Mouse (Mus musculus) forebrain, embryonic 14.5 days (tissue): ENCODE results near the gene Vasp. TPM values are rescaled to one million over a fixed set of nuclear protein-coding genes. Genes with fewer than 3 reads are reported as not detected.

Experiments
- ATAC-seq: fragments of 200-750 bp; cut with Nextera tagmentation; 2 replicates; pipeline ENCODE4 v1.8.0; 2017; ENCODE audit warnings: mild to moderate bottlenecking, moderate library complexity
- DNase-seq: peaks from one replicate; pipeline ENCODE4 v3.0.0-alpha.2; 2015; ENCODE audit warnings: low spot score
- H3K27ac ChIP-seq: fragments of 300-500 bp; sonication (generic); 2 replicates; pipeline ENCODE4 v1.5.1; 2014; ENCODE audit warnings: low read depth, mild to moderate bottlenecking, control low read depth, low read length, moderate library complexity
- H3K27me3 ChIP-seq: fragments of 300-500 bp; sonication (generic); replicated peaks from 2 replicates; pipeline ENCODE4 v1.6.1; 2014; ENCODE audit warnings: low read length, control low read depth, mixed read lengths; ENCODE audit not compliant: control insufficient read depth, insufficient read depth
- H3K36me3 ChIP-seq: fragments of 300-500 bp; sonication (generic); 2 replicates; pipeline ENCODE4 v1.6.1; 2014; ENCODE audit warnings: low read length, control low read depth; ENCODE audit not compliant: control insufficient read depth, insufficient read depth
- H3K4me1 ChIP-seq: fragments of 300-500 bp; sonication (generic); 2 replicates; pipeline ENCODE4 v1.6.1; 2014; ENCODE audit warnings: antibody characterized with exemption, low read length, control low read depth; ENCODE audit not compliant: control insufficient read depth, insufficient read depth
- H3K4me2 ChIP-seq: fragments of 300-500 bp; sonication (generic); 2 replicates; pipeline ENCODE4 v1.6.1; 2014; ENCODE audit warnings: mild to moderate bottlenecking, control low read depth, low read length
- H3K4me3 ChIP-seq: fragments of 300-500 bp; sonication (generic); 2 replicates; pipeline ENCODE4 v1.5.1; 2014; ENCODE audit warnings: low read depth, low read length, control low read depth
- H3K9ac ChIP-seq: fragments of 300-500 bp; sonication (generic); 2 replicates; pipeline ENCODE4 v1.6.1; 2014; ENCODE audit warnings: mild to moderate bottlenecking, low read length, control low read depth, moderate library complexity
- H3K9me3 ChIP-seq: fragments of 300-500 bp; sonication (generic); replicated peaks from 2 replicates; pipeline ENCODE4 v1.6.1; 2016; ENCODE audit warnings: low read length, control low read depth, mixed read lengths; ENCODE audit not compliant: control insufficient read depth
- WGBS: fragments of 180-500 bp; shearing (Covaris S2); extraction: QIAGEN DNeasy Blood & Tissue Kit; methylation state at CpG from one replicate; pipeline ENCODE4 v1.1.7; 2014; 5-methylcytosine and 5-hydroxymethylcytosine counted together
- polyA plus RNA-seq: library from polyadenylated mRNA; unstranded; fragments of >200 nt; fragmentation: Nextera tagmentation; extraction: Ambion mirVana; gene quantifications from 2 replicates; pipeline ENCODE4 v1.2.1, GENCODE M21; 2014

The Vasp gene
- polyA plus RNA-seq, 1 experiment from 2014 or later: 27.1 TPM

DNA sequence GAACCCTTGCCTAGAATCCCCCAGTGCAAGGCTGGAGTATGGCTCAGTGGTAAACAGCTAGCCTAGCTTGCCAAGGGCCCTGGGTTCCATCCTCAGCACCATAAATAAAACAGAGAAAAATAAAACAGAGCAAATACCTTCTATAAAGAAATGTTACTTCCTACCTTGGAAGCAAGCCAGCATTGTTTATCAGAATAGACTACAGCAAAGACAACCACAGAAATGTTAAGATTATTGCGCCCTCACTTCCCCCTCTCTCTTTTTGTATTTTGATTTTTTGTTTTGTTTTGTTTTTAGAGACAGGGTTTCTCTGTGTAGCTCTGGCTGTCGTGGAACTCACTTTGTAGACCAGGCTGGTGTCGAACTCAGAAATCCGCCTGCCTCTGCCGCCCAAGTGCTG, 26.2 kb upstream of the Vasp start:
- ATAC-seq (no peak), DNase-seq (no peak)
- no peak overlapping the region for H3K9ac ChIP-seq
- peaks cover 6% of the 10 kb centered on the region; the same call in 1 of the 2 replicates for H3K27me3 ChIP-seq
- H3K27ac ChIP-seq: no peak overlapping the region
- no peaks in the 10 kb centered on the region; the same call in 1 of the 2 replicates for H3K4me1 ChIP-seq
- H3K36me3 ChIP-seq: peaks cover 16% of the 10 kb centered on the region
- 89% methylated on average over 5 of the region's 5 CpGs for WGBS
- no peak overlapping the region for H3K4me3 ChIP-seq
- H3K4me2 ChIP-seq: no peak overlapping the region
- no peaks in the 10 kb centered on the region for H3K9me3 ChIP-seq

GRCm38 (mm10) chr7:19297034-19297433, 25.4 kb upstream of the Vasp start:
- no peak overlapping the region for H3K4me3 ChIP-seq
- peaks cover 20% of the 10 kb centered on the region for H3K36me3 ChIP-seq
- DNase-seq (no peak), ATAC-seq (no peak)
- no peak overlapping the region for H3K4me2 ChIP-seq
- no peaks in the 10 kb centered on the region for H3K27me3 ChIP-seq
- no peak overlapping the region for H3K9ac ChIP-seq
- H3K4me1 ChIP-seq: no peaks in the 10 kb centered on the region; the same call in 1 of the 2 replicates
- no peak overlapping the region for H3K27ac ChIP-seq
- no peaks in the 10 kb centered on the region for H3K9me3 ChIP-seq
- 88% methylated on average over 6 of the region's 6 CpGs for WGBS

GRCm38 (mm10) chr7:19295503-19296185, 24.0 kb upstream of the Vasp start:
- H3K36me3 ChIP-seq: peaks cover 22% of the 10 kb centered on the region
- H3K27ac ChIP-seq: no peak overlapping the region
- peak; percentile 96 for DNase-seq
- H3K9me3 ChIP-seq: no peaks in the 10 kb centered on the region
- peak overlapping the region; percentile 13; the same call in 1 of the 2 replicates for H3K9ac ChIP-seq
- no peak overlapping the region for H3K4me3 ChIP-seq
- H3K27me3 ChIP-seq: no peaks in the 10 kb centered on the region
- H3K4me2 ChIP-seq: peak overlapping the region; percentile 39
- ATAC-seq: peak; percentile 80
- peaks cover 9% of the 10 kb centered on the region for H3K4me1 ChIP-seq
- WGBS: 18% methylated on average over 22 of the region's 22 CpGs

DNA sequence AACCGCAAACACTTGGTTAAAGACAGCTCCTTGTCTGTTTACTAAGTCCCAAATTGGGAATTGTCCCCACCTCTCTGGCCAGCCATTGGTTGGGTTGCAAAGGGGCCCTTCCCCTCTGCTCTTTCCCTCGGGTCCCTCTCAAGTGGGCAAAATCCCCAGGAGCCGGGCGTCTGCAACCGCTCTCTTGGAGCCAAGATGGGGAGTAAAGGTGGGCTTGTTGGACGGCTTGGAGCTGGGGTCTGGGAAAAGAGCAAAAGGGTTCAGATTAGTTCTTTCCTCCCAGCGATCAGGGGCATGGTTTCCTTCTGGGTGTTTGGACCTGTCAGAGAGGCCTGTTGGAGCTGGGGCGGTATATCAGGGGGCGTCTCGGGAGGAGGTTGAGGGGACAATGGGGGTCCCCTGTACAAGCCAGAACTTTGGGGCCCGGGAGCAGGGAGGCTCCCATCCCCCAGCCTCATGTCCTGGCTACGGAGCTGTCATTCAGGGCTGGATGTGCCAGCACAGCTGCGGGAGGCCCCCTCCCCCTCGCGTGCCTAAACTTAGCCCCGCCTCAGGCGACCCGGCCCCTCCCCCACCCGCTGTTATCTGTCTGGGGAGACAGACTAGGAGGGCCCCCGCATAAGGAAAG, 19.5 kb upstream of the Vasp start:
- Histone ChIP-seq H3K36me3 (peaks cover 54% of the 10 kb centered on the region), H3K4me1 (peaks cover 10% of the 10 kb centered on the region), H3K4me2 (peak overlapping the region; percentile 43), H3K9ac (peak overlapping the region; percentile 29; the same call in 1 of the 2 replicates), H3K4me3 (peak overlapping the region; percentile 9; the same call in 1 of the 2 replicates), H3K27ac (peak overlapping the region; percentile 27; the same call in 1 of the 2 replicates), H3K27me3 (no peaks in the 10 kb centered on the region), H3K9me3 (no peaks in the 10 kb centered on the region)
- ATAC-seq (peak; percentile 49; the same call in 1 of the 2 replicates), DNase-seq (no peak)
- 4% methylated on average over 20 of the region's 20 CpGs for WGBS

DNA sequence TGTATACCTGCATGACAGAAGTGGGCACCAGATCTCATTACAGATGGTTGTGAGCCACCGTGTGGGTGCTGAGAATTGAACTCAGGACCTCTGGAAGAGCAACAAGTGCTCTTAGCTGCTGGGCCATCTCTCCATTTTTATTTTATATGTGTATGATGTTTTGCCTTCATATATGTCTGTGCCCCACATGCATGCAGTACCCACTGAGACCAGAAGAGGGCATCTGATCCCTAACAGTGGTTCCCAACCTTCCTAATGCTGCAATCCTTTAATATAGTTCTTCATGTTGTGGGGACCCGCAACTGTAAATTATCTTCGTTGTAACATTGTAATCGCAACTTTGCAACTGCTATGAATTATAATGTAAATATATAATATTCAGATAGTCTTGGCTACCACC, 13.1 kb upstream of the Vasp start:
- WGBS: 26% methylated on average over 4 of the region's 4 CpGs
- Histone ChIP-seq H3K4me1 (peaks cover 10% of the 10 kb centered on the region), H3K36me3 (peaks cover 32% of the 10 kb centered on the region), H3K4me2 (no peak overlapping the region), H3K27me3 (peaks cover 16% of the 10 kb centered on the region), H3K9ac (no peak overlapping the region), H3K4me3 (no peak overlapping the region), H3K27ac (no peak overlapping the region), H3K9me3 (no peaks in the 10 kb centered on the region)
- ATAC-seq: no peak
- DNase-seq: peak; percentile 75

GRCm38 (mm10) chr7:19283406-19283804, 11.8 kb upstream of the Vasp start:
- peaks cover 21% of the 10 kb centered on the region for H3K36me3 ChIP-seq
- H3K4me2 ChIP-seq: peak overlapping the region; percentile 74
- 28% methylated on average over 14 of the region's 14 CpGs for WGBS
- peak; percentile 32 for DNase-seq
- H3K27ac ChIP-seq: peak overlapping the region; percentile 90
- H3K4me3 ChIP-seq: peak overlapping the region; percentile 86
- ATAC-seq: peak; percentile 18; the same call in 1 of the 2 replicates
- H3K9ac ChIP-seq: peak overlapping the region; percentile 99
- peaks cover 10% of the 10 kb centered on the region for H3K4me1 ChIP-seq
- H3K9me3 ChIP-seq: no peaks in the 10 kb centered on the region
- H3K27me3 ChIP-seq: peaks cover 29% of the 10 kb centered on the region

DNA sequence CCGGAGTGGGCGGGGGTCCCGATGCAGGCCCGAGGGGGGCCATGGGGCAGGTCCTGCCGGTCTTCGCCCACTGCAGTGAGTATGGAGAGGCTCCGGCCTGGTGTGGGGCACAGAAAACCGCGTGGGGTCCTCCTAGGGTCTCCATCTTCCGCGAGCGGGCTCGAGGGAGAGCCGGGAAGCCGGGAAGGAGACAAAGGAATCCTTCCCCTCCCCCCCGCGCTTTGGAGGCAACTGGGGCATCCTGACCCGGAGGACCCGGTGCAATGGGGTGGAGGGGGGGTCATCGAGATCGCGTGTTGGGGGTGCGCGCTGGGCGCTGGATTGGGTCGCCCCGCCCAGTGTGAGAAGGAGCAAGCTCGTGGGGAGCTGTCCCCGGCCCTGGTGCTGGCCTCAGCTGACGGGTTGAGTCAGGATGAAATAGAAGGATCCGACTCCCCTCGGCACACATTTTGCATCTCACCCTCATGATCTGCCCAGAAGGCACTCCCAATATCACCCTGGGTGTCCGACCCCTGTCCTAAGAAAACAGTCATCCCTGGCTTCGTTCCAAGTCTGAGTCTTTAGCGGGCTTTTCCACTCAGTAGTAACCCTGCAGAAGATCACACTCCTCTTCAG, 11.3 kb upstream of the Vasp start:
- Histone ChIP-seq H3K4me1 (peaks cover 10% of the 10 kb centered on the region), H3K9ac (peak overlapping the region; percentile 99), H3K36me3 (peaks cover 16% of the 10 kb centered on the region), H3K27ac (peak overlapping the region; percentile 90), H3K27me3 (peaks cover 34% of the 10 kb centered on the region), H3K4me2 (peak overlapping the region; percentile 74), H3K4me3 (peak overlapping the region; percentile 86), H3K9me3 (no peaks in the 10 kb centered on the region)
- ATAC-seq (peak; percentile 78), DNase-seq (peak; percentile 59)
- 2% methylated on average over 31 of the region's 35 CpGs for WGBS

DNA sequence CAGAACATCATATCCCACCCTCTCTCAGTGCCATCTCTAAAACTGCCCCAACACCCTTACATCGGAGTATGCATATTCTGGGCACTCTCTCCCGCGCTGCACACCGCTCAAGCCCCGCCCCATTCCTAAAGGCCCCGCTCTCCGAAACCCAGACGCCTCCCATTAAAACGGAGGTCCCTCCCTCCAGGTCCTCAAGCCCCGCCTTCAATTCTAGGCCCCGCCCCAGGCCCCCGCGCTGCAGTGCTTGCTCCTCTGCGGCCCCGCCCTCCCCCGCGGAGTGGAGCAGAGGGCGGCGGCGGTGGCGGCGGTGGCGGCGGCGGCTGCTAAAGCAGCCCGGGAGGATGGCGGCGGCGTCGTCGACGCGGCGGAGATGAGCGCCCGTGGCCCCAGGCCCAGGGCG, 10.8 kb upstream of the Vasp start, which contains the start of gene Rtn2:
Gene Rtn2, plus strand, starts transcription at position 240 of the 400 bp plus-strand sequence.
- H3K4me3 ChIP-seq: peak within 1 kb of the TSS; percentile 86
- H3K4me2 ChIP-seq: peak within 1 kb of the TSS; percentile 74

More for the DNA sequence above, 10.8 kb upstream of the Vasp start, which contains the start of gene Rtn2:
- ATAC-seq (peak; percentile 91), DNase-seq (peak; percentile 94)
- Histone ChIP-seq H3K27ac (peak within 1 kb of the TSS; percentile 90), H3K9ac (peak within 1 kb of the TSS; percentile 99), H3K9me3 (no peaks in the 10 kb centered on the region), H3K36me3 (peaks cover 11% of the 10 kb centered on the region), H3K4me1 (peaks cover 10% of the 10 kb centered on the region), H3K27me3 (peaks cover 37% of the 10 kb centered on the region)
- under 1% methylated on average over 31 of the region's 37 CpGs for WGBS
